Mouse (Mus musculus): ENCODE results near the gene Pspn. TPM values are rescaled to one million over a fixed set of nuclear protein-coding genes. Genes with fewer than 3 reads are reported as not detected.

The Pspn gene
- total RNA-seq, 4 experiments from 2014 or later, result 0.82 TPM; not detected in 3

DNA sequence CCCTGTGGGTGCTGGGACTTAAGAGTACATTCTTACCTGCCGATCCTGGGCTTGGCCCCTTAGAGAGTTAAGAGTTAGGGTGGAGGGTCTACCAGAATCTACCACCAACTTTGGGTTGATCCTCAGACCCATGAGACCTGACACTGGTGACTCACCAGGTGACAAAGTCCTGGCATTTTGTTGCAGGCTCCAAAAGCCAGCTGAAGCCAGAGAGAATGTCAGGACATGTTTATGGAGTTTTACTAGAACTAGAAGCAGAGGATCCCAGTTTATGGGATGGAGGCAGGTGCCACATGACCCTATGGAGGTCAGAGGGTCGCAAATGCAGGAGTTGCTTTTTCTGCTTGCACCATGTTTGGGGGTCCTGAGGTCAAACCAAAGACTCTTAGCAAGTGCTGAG is 3.3 kb downstream of the Pspn start:
- DNase-seq (ENCODE audit: low spot score in 2 of 2), result no peak

DNA sequence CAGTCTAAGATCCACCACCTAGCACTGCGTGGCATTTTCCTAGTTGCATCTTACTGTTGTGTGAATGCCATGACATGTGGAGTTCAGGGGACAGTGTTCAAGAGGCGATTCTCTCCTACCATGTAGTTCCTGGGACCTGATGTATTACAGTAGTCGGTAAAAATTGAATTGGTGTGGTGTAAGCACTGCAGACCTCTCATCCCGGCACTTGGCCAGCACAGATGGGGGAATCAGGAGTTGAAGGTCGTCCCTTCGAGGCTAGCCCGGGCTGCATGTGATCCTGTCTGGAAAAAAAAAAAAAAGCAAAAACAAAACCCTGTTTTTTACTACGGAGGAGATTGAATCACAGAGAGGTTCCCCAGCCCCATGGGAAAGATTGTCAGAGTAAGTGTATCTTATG is 4.8 kb downstream of the Pspn start:
- no peak for DNase-seq (ENCODE audit: low spot score in 2 of 2)

DNA sequence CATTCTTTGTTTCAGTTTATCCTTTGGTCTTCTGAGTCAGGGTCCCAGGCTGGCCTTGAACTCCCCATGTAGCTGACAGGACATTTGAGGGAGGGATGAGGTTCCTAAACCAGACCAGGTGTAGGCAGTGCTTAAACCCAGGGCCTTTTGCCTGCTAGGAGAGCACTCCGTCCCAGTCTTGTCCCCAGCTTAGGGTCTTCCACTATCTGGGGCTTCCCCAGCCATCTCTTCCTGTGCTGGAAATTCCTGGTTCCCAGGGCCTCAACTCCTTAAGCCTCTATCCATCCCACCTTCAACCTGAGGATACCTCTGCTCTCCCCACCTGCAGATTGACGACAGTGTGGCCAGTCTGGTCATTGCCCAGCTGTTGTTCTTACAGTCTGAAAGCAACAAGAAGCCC is 8.9 kb downstream of the Pspn start:
- no peak for DNase-seq (ENCODE audit: low spot score in 2 of 2)

DNA sequence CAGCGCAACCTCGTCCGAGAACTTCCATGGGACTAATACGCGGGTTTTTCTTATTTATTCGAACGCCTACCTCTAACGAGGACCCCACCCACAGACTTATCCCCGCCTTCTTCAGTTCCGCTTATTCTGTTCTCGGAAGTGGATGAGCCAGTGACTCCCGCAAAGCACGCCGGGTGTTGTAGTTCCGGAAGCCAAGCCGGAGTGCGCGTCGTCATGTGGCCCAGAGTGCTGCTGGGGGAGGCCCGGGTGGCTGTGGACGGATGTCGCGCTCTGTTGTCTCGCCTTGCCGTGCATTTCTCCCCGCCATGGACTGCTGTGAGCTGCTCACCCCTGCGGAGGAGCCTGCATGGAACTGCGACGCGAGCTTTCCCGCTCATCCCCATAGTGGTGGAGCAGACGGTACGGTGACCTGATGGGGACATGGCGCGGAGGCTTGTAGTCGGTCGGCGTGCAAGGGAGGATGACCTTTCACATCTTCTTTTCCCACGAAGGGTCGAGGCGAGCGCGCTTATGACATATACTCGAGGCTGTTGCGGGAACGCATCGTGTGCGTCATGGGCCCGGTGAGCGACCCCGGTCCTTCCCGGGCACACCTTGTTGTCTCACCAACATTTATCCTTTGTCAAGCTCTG is 9.6 kb downstream of the Pspn start, which contains the start of gene Clpp:
Clpp (plus strand) TSS at position 191 of the 632 bp plus-strand sequence.
- peak; percentile 94 to 95 for DNase-seq (ENCODE audit: low spot score in 2 of 2)

DNA sequence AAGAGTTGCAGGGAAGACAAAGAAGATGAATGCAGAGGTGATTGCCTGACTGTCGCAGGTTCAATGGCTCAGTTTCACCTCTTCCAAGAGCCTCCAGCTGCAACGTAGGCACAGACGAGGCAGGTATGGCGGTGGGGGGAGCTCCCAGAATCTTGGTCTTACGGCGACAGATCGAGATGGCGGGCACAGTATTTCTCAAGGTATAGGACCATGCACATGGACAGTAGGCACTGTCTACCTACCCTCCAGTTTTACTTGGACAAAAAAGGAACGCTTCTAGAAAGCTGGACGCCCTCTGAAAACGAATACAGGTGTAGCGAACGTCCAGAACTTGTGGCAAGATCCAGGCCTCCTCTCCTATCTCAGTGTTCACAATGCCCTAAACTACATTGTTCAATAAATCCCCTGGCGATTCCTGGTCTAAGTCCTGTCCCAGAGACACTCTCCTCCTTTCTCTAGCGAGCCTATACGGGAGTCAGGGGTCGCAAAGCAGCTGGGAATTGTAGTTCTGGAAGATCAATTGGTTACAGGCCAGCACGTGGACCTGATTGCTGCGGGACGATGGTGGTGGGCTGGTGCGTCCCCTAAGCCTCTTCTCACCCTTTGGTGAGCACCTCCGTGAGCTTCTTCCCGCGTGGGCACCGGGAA is 10.2 kb downstream of the Pspn start:
- no peak for DNase-seq (ENCODE audit: low spot score in 2 of 2)

DNA sequence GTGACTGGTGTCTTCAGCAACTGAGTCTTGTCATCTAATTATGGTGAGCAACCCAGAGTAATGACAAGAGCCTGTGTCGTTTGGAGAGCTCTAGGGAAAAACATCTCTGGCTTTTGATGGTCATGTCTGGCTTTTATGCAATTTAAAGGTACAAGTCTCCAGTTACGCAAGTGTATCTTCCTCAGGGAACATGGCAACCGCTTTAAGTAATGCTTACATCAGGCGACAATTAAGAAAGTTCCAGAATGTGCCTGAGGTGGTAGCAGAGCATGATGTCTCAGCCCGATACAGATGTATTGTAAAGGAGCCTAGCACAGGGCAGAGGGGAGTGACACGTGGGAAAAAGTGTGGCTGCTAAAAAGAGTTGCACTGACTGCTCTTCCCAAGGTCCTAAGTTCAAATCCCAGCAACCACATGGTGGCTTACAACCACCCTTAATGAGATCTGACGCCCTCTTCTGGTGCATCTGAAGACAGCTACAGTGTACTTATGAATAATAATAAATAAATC is 10.8 kb downstream of the Pspn start:
- no peak for DNase-seq (ENCODE audit: low spot score in 2 of 2)

DNA sequence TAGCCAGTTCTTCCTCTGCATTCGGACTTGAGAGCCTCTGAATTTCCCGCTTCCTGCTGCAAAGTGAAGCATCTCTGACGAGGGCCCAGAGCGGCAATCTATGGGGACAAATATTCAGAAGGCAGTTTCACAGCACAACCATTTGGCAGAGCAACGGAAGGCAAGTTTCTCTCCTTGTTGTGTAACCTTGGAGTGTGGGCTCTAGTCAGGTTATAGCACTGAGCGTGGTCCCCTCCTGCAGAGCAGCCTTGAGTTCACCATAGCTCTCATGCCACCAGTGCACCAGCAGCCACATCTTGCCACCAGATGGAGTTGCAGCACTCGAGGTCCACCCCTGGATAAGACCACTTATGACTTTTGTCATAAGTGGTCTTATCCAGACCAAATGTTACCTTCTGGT is 11.4 kb downstream of the Pspn start:
- no peak for DNase-seq (ENCODE audit: low spot score in 2 of 2)

DNA sequence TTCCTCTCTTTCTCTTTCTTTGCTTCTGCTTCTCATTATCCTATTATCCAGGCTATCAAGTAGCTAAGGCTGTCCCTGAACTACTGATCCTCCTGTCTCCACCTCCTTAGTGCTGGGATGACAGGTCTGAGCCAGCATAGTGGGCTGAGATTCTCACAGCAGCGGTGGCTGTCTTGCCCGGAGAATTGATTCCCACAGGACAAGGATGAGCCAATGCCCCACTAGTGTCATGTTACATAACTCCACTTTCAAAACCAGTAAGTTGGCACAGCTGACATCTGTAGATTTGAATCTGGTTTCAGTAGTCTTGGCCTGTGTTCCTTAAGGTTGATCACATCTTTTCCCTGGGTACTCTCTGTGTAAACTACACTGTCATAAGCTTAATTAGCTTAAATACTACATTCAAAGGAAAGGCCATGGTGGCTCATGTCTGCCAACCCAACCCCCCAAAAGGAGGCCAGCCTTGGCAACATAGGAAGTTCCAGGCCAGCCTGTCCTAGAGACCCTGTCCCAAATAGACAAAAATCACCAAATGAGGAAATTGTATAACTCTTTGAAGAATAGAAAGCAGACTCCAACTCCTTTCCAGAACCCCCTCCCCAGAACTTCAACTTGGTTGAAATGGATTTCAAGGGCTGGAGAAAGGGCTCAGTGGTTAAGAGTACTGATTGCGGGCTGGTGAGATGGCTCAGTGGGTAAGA is 13.6 kb downstream of the Pspn start:
- no peak for DNase-seq (ENCODE audit: low spot score in 2 of 2)

DNA sequence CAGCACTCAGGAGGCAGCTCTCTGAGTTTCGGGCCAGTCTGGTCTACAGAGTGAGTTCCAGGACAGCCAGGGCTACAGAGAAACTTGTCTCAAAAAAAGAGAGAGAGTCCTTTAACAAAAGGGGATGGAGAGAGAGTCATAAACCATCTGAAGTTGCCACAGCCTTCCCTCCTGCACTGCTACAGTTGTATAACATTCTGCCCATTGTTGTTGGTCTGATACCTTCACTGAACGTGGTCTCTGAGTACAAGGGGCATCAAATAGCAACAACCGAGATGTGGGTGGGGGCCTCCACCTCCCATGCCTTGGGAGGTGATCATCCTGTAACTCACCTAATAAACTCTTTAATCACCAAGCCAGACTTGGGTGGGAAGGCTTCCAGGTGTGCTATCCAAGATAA is 14.2 kb downstream of the Pspn start:
- DNase-seq (ENCODE audit: low spot score in 2 of 2), result no peak

DNA sequence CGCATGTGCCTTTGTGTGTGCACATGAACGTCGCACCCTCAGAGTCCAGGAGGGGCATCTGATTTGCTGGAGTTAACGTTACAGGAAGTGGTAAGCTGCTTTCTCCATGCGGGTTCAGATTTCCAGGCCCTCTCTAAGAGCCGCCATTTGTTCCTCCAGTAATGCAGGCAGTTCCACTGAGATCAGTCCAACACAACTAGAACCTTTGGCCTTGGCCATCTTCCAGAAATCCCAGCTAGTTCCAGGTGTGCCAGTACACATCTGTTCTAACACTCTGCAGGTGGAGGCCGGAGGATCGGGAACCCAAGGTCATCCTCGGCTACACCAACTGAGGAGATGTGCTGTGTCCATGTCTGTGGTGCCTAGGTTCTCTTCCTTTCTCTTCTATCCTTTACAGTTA is 14.9 kb downstream of the Pspn start:
- no peak for DNase-seq (ENCODE audit: low spot score in 2 of 2)

DNA sequence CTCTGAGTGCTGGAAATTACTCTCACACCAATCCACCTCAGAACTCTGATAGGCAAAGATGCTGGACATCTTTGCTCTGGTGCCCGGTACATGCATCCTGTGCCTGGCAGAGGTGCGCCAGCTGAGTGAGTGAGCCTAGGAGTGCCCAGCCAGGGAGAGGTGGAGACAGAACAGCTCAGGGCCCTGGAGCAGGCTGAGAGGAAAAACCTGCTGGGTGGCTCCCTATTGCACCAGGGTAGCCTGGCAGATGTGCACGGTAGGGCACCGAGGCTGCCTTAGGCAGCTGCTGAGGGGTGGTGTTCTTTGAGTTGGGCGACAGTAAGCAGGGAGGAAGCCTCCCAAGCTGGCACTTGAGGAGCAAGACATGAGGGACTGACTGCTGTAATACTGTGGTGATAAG is 17.8 kb downstream of the Pspn start, which contains the start of gene Acer1:
Acer1 (minus strand) TSS at position 114 of the 400 bp plus-strand sequence.
- DNase-seq (ENCODE audit: low spot score in 2 of 2), result no peak

DNA sequence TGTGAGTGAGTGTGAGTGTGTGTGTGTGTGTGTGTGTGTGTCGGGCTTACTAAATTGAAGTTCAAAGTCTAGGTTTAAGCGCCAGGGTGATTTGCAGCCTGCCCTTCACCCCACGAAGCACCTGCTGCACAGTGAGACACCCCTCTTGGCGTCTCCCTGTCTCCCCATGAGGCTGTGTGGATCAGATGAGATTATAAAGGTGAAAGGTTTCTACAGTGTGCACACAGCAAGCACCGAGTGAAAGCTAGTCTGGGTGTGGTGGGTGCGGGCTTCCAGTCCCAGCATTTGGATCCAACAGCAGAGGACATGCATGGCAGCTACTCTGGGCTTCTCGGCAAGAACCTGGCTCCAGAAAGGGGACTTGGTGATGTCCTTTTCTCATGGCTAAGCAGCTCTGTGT is 18.8 kb downstream of the Pspn start:
- no peak for DNase-seq (ENCODE audit: low spot score in 2 of 2)

DNA sequence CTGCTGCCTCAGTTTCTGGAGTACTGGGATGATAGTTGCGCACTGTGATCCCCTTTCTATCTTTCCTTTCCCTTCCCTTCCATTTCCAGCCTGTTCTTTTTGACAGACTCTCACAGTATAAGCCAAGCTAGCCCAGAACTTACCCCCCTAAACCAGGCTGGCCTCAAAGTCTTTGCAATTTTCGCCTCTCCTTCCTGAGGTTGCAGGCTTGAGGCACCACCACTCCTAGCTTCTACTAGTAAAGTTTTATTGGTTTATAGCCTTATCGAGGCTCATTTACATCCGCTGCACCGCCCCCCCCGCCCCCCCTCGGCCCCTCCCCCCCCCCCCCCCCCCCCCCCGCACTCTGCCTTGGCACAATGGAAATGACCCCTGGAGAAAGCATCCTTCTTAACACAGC is 20.3 kb downstream of the Pspn start:
- no peak for DNase-seq (ENCODE audit: low spot score in 2 of 2)

DNA sequence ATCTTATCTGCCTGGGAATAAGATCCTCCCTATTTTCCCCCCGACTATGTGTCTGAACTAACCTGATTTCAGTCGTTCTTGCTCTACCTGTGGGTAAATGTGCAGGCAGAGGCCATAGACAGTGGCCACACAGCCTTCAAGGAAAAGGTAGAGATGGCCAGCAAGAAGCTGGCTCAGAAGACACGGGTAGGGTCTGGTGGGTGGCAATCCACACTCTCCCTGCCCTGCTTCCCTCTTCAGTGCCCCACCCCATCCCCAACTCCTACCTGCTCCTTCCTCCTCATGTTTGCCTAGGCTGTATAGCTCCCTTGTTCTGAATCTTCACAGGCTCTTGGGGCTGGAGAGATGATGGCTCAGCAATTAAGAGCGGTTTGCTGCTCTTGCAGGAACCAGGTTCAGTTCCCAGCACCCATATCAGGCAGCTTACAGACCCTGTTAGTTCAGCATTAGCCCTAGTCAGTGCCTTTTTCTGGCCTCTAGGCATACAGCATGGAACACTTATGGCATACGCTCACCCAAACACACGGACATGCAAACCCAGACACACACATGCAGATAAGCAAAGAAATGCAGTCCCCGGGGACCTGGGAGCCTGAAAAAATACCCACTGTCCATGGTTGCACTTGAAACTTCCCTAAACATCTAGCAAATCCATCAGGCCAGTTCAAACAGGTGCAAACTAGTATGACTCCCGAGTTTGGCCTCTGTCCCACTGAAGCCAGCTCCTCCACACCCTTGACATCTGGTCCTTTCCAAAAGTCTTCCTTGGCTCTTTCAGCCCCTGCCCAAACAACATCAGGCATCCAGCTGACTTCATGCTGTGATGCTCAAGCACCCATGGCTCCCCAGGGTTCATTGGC is 23.1 kb downstream of the Pspn start:
- no peak for DNase-seq (ENCODE audit: low spot score in 2 of 2)

DNA sequence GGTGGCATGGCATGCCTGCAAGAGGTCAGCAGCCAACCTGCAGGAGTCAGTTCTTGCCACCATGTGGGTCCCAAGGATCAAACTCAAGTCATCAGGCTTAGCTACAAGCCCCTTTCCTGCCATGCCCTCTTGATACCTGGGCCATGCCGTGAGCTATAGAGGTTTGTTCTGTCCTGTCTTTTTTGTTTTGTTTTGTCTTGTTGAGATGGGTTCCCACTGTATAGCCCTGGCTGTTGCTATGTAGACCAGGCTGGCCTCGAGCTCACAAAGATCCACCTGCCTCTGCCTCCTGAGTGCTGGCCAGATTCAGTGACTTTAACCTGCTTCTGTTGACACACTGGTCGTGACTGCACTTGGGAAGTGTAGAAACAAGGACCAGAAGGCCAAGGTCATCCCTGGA is 24.4 kb downstream of the Pspn start:
- no peak for DNase-seq (ENCODE audit: low spot score in 2 of 2)

DNA sequence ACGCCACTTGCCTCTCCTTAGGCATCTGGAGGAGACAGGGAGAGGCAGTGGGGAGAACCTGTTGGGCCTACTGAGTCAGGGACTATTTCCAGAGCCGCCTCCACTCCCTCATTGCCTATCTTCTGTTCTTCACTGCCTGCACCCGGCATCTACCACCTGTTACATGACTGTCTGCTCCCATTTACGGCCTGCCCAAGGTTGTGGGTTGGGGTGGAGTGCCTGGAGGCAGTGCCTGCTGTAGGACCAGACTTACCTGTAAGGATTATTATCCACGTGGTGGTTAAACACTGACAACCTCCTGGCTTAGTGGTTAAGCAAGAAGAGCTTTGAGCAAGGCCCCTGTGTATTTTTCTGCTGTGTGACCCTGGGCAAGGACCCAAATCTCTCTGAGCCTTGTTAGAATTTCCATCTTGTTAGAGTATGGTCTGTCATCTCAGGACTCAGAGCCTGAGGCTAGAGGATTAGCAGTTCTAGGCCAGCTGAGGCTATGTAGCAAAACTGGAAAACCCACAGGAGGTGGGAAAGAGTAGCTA is 25.0 kb downstream of the Pspn start:
- no peak for DNase-seq (ENCODE audit: low spot score in 2 of 2)

DNA sequence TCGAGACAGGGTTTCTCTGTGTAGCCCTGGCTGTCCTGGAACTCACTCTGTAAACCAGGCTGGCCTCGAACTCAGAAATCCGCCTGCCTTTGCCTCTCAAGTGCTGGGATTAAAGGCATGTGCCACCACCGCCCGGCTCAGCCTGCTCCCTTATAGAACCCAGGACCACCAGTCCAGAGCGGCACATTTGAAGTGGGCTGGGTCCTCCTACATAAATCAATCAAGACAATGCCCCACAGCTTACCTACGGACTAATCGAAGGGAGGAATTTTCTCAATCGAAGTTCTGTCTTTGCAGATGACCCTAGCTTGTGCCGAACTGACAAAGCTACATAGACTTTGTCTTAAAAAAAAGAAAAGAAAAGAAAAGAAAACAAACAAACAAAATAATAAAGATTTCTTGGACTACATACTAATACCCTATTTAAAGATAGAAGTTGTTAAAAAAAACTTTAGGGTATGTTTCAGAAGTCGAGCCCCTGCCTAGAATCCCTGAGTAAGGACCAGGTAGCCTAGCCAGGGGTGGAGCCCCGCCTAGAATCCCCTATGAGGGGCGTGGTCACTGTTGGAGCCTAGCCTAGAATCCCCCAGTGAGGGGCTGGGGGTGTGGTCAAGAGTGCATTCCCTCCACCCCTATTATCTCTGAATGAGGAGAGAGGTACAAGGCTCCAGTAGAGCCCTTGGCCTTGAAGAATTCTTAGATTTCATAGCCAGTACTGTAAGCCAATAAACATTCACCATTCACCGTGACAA is 25.7 kb downstream of the Pspn start:
- no peak for DNase-seq (ENCODE audit: low spot score in 2 of 2)

DNA sequence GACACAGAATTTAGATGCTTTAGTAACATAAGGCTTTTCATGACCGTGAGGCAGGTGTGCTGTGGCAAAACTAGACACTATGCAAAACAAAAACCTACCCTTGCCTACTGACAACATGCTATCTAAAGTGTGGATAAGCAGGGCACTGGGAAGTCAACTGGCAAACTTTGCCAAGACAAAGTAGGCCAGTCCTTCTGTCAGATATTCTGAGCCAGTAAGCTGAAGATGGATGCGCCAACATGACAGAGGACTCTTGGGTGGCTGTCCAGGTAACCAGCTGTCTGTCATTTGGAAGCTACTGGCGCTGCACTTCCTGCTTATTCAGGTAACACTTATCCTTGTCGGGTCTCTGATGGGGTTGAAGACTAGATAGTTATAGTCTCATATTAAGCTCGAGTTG is 29.7 kb downstream of the Pspn start:
- DNase-seq (ENCODE audit: low spot score in 2 of 2), result no peak

DNA sequence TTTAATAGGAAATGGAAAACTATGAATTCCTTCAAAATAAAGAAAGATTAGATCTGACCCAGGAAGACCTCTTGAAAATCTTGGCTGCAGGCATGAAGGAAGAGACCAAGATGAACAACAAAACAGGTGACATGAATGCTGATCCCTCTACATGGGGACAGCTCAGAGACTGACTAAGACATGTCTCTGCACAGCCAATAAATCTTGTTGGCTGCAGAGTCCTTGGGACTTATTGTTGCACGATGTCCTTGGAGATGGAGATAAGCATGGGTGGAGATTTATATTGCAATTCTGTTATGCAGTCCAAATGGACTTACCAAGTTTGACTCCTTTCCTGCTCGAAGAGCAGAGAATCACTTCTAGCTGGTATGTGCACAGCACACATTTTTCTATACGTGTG is 30.5 kb downstream of the Pspn start:
- no peak for DNase-seq (ENCODE audit: low spot score in 2 of 2)

DNA sequence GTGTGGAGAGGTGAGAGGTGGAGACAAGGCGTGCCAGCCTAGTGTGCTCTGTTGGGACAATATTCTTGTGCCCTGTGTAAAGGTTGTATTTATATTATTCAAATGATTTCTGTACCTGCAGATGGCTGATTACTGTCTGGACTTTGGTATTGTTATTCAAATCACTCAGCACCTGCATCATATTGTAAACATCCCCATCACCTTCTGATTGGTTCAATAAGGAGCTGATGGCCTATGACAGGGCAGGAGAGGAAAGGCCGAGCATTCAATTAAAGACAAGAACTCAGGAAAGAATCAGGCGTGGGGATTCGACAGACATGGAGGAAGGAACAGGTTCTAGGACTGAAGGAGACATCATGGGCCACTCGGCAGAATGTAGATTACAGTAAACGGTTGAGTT is 36.2 kb downstream of the Pspn start:
- DNase-seq (ENCODE audit: low spot score in 2 of 2), result no peak
